Mouse (Mus musculus) liver, adult 2 months (tissue): ENCODE measurements around the gene Tyro3. TPM values are rescaled to one million over a fixed set of nuclear protein-coding genes. Genes with fewer than 3 reads are reported as not detected.

ENCODE experiments used
- DNase-seq: peaks from one replicate; pipeline ENCODE4 v3.0.0-alpha.2; 2011; ENCODE audit warnings: low read depth, low spot score; ENCODE audit errors: extremely low read depth
- H3K27ac ChIP-seq: fragments of 200-500 bp; replicated peaks from 2 replicates; pipeline ENCODE4 v1.5.1; 2012; ENCODE audit warnings: low read depth, mild to moderate bottlenecking, control low read depth, inconsistent platforms, low read length; ENCODE audit not compliant: insufficient read depth
- H3K27me3 ChIP-seq: fragments of 200-500 bp; 2 replicates; pipeline ENCODE4 v1.6.1; 2012; ENCODE audit warnings: mild to moderate bottlenecking, moderate library complexity, low read length, inconsistent platforms; ENCODE audit not compliant: control insufficient read depth, insufficient read depth
- H3K36me3 ChIP-seq: fragments of 200-500 bp; 2 replicates; pipeline ENCODE4 v1.6.1; 2012; ENCODE audit warnings: low read length, inconsistent platforms; ENCODE audit not compliant: control insufficient read depth, insufficient read depth
- H3K4me1 ChIP-seq: fragments of 200-500 bp; 2 replicates; pipeline ENCODE4 v1.6.1; 2011; ENCODE audit warnings: low read length; ENCODE audit not compliant: control insufficient read depth, insufficient read depth
- H3K4me3 ChIP-seq: fragments of 200-500 bp; 2 replicates; pipeline ENCODE4 v1.5.1; 2011; ENCODE audit warnings: low read depth, mild to moderate bottlenecking, control low read depth, low read length, moderate library complexity; ENCODE audit not compliant: insufficient read depth
- H3K79me2 ChIP-seq: fragments of 200-500 bp; 2 replicates; pipeline ENCODE4 v1.6.1; 2012; ENCODE audit warnings: inconsistent platforms, mild to moderate bottlenecking, low read length, moderate library complexity; ENCODE audit not compliant: control insufficient read depth, insufficient read depth
- H3K9ac ChIP-seq: fragments of 200-500 bp; 2 replicates; pipeline ENCODE4 v1.6.1; 2012; ENCODE audit warnings: low read depth, mild to moderate bottlenecking, control low read depth, inconsistent platforms, low read length
- CTCF ChIP-seq: fragments of 200-500 bp; IDR thresholded peaks from 2 replicates; pipeline ENCODE4 v1.5.1; 2011; ENCODE audit warnings: low read depth, low read length, control low read depth
- POLR2A ChIP-seq: fragments of 200-500 bp; IDR thresholded peaks from 2 replicates; pipeline ENCODE4 v1.6.1; 2011; ENCODE audit warnings: low read length, control low read depth; ENCODE audit not compliant: insufficient read depth; ENCODE audit errors: extremely low read depth
- WGBS: fragments of 180-500 bp; shearing (Covaris S2); methylation state at CpG from one replicate; pipeline ENCODE4 v1.1.7; 2018; 5-methylcytosine and 5-hydroxymethylcytosine counted together
- polyA plus RNA-seq: library from polyadenylated mRNA; depleted of rRNA; stranded (reverse); fragments of >200 nt; gene quantifications from 2 replicates; pipeline ENCODE4 v1.2.3, GENCODE M21; 2012
- total RNA-seq: library from RNA; depleted of rRNA; stranded (reverse); fragments of >200 nt; gene quantifications from 2 replicates; pipeline ENCODE4 v1.2.3, GENCODE M21; 2014

Tyro3 gene
- total and polyA plus RNA-seq, 2 experiments, result 0.18 to 0.39 TPM

GRCm38 (mm10) chr2:119842000-119842399, 44.5 kb downstream of the Tyro3 start:
- Histone ChIP-seq H3K79me2 (no peaks in the 10 kb centered on the region), H3K4me1 (peaks cover 4% of the 10 kb centered on the region; the same call in 1 of the 2 replicates), H3K9ac (no peak overlapping the region), H3K27me3 (no peaks in the 10 kb centered on the region), H3K36me3 (no peaks in the 10 kb centered on the region), H3K27ac (no peak overlapping the region), H3K4me3 (no peak overlapping the region)
- 72% methylated on average over 6 of the region's 6 CpGs for WGBS
- TF ChIP-seq POLR2A, result no peak
- TF ChIP-seq CTCF, result no peak
- no peak for DNase-seq

GRCm38 (mm10) chr2:119843526-119843925, 46.0 kb downstream of the Tyro3 start:
- Histone ChIP-seq H3K36me3 (no peaks in the 10 kb centered on the region), H3K4me3 (no peak overlapping the region), H3K27me3 (no peaks in the 10 kb centered on the region), H3K27ac (no peak overlapping the region), H3K4me1 (peaks cover 4% of the 10 kb centered on the region; the same call in 1 of the 2 replicates), H3K79me2 (no peaks in the 10 kb centered on the region), H3K9ac (no peak overlapping the region)
- 94% methylated on average over 4 of the region's 4 CpGs for WGBS
- DNase-seq, result no peak
- no peak for TF ChIP-seq POLR2A

- Histone ChIP-seq H3K79me2 (no peaks in the 10 kb centered on the region), H3K27ac (no peak overlapping the region), H3K4me3 (no peak overlapping the region), H3K4me1 (peaks cover 4% of the 10 kb centered on the region; the same call in 1 of the 2 replicates), H3K27me3 (no peaks in the 10 kb centered on the region), H3K36me3 (no peaks in the 10 kb centered on the region), H3K9ac (no peak overlapping the region)
- TF ChIP-seq CTCF (no peak), POLR2A (no peak)
- peak; percentile 54 for DNase-seq
- 24% methylated on average over 2 of the region's 2 CpGs for WGBS
These were observed 48.5 kb downstream of the Tyro3 start for GRCm38 (mm10) chr2:119845882-119846546.

- H3K4me3 ChIP-seq, result no peak overlapping the region
- no peaks in the 10 kb centered on the region for H3K79me2 ChIP-seq
- H3K36me3 ChIP-seq, result no peaks in the 10 kb centered on the region
- TF ChIP-seq POLR2A, result no peak
- TF ChIP-seq CTCF, result no peak
- no peak overlapping the region for H3K9ac ChIP-seq
- DNase-seq, result peak; percentile 7
- H3K4me1 ChIP-seq, result peaks cover 4% of the 10 kb centered on the region; the same call in 1 of the 2 replicates
- no peak overlapping the region for H3K27ac ChIP-seq
- WGBS, result 70% methylated on average over 4 of the region's 4 CpGs
- no peaks in the 10 kb centered on the region for H3K27me3 ChIP-seq
These were observed 49.4 kb downstream of the Tyro3 start for GRCm38 (mm10) chr2:119846929-119847328.

- DNase-seq, result no peak
- TF ChIP-seq POLR2A (no peak), CTCF (no peak)
- Histone ChIP-seq H3K9ac (no peak overlapping the region), H3K36me3 (no peaks in the 10 kb centered on the region), H3K27me3 (no peaks in the 10 kb centered on the region), H3K4me1 (no peaks in the 10 kb centered on the region), H3K27ac (no peak overlapping the region), H3K4me3 (no peak overlapping the region), H3K79me2 (no peaks in the 10 kb centered on the region)
- WGBS, result 86% methylated on average over 4 of the region's 4 CpGs
These were observed 56.3 kb downstream of the Tyro3 start for GRCm38 (mm10) chr2:119853811-119854210.

GRCm38 (mm10) chr2:119855310-119855850, 57.8 kb downstream of the Tyro3 start:
- DNase-seq, result no peak
- Histone ChIP-seq H3K27ac (no peak overlapping the region), H3K27me3 (no peaks in the 10 kb centered on the region), H3K36me3 (no peaks in the 10 kb centered on the region), H3K4me1 (no peaks in the 10 kb centered on the region), H3K4me3 (no peak overlapping the region), H3K79me2 (no peaks in the 10 kb centered on the region), H3K9ac (no peak overlapping the region)
- WGBS, result 76% methylated on average over 6 of the region's 6 CpGs
- no peak for TF ChIP-seq POLR2A
- no peak for TF ChIP-seq CTCF
